Mouse (Mus musculus): ENCODE measurements at regions not wholly inside any gene's neighbourhood (a gene's known extent, or its start where the extent isn't known, plus 50 kb on each side); places are given as distances from the start of the nearest gene placed in this dataset.
A peak's percentile ranks its signal among the peaks of the same experiment; 100 is the strongest.

DNA sequence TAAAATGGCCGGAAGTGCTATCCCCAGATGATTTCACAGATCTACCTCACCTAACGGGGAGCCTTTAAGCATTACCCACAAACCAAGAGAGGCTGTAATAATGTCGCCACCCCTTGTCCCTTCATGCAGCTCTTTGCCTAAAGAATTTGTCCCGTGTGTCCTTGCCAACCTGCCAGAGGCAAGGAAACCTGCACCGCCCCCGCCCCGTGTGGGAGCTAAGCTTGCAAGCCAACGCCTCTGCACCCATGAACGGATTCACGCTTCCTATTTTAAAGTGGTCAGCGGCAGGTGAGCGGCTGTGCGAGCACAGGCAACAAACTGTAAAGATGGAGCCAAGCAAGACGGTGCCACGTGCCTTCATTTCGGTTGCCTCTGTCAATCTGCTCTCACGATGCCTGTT lies 63.1 kb downstream of the Gm11011 start:
- no peak for DNase-seq (ENCODE audit: low read depth, low spot score)

GRCm38 (mm10) chr2:169519941-169520340 lies 67.6 kb downstream of the Gm11011 start:
- no peak for DNase-seq (ENCODE audit: low read depth, low spot score)

DNA sequence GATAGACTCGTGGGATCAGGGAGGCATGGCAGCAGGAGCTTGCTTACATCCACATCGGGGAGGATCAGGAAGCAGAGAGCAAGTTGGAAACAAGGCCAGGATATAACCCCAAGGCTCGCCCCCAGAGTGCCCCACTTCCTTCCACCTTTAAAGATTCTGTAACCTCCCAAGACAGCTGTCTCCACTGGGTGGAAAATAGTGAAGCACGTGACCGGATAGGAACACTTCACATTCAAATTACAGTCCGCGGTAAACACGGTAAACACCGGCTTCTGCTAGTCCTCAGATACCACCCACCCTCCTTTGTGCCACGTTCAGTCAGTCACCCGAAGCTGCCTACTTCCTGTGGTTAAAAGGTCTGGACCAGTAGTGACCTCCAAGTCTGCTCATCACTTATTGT lies 72.2 kb downstream of the Gm11011 start:
- DNase-seq (ENCODE audit: low read depth, low spot score) = peak; percentile 27

DNA sequence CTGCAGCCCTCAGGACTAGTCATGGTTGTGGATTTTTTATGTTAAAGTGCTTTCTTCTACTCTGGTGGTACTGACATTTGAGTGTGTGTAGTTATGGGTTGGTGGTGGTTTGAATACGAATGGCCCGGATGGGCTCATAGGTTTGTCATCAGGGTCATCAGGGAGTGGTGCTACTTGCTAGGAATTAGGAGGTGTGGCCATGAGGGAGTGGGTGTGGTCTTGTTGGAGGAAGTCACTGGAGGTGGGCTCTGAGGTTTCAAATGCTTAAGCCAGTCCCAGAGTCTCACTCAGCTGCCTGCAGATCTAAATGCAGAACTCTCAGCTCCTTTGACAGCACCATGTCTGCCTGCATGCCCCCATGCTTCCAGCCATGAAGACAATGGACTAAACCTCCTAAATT lies 76.8 kb downstream of the Gm11011 start:
- no peak for DNase-seq (ENCODE audit: low read depth, low spot score)

DNA sequence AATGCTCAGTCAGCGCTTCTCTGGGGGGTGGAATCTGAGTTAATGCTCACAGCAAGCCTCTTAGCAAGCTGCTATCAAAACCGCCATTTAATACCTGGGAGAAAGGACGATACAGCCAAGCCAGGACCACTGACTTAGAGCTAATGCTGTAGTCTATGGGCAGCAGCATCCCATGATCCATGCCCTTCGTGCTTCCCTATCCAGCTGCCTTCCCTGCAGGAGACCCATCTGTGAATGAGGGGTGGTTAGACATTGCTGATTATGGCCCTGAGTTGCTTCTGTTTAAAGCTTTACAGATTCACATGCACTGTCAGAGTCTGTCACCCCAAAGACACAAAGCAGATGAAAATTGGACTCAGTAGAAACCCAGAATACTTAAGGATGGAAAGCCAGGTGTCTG lies 78.1 kb downstream of the Gm11011 start:
- DNase-seq (ENCODE audit: low read depth, low spot score) = no peak

GRCm38 (mm10) chr2:169504416-169505057 lies 83.0 kb downstream of the Gm11011 start:
- DNase-seq (ENCODE audit: low read depth, low spot score) = no peak

- DNase-seq (ENCODE audit: low read depth, low spot score) = no peak
Observed at GRCm38 (mm10) chr2:169503598-169503958, 84.0 kb downstream of the Gm11011 start.

DNA sequence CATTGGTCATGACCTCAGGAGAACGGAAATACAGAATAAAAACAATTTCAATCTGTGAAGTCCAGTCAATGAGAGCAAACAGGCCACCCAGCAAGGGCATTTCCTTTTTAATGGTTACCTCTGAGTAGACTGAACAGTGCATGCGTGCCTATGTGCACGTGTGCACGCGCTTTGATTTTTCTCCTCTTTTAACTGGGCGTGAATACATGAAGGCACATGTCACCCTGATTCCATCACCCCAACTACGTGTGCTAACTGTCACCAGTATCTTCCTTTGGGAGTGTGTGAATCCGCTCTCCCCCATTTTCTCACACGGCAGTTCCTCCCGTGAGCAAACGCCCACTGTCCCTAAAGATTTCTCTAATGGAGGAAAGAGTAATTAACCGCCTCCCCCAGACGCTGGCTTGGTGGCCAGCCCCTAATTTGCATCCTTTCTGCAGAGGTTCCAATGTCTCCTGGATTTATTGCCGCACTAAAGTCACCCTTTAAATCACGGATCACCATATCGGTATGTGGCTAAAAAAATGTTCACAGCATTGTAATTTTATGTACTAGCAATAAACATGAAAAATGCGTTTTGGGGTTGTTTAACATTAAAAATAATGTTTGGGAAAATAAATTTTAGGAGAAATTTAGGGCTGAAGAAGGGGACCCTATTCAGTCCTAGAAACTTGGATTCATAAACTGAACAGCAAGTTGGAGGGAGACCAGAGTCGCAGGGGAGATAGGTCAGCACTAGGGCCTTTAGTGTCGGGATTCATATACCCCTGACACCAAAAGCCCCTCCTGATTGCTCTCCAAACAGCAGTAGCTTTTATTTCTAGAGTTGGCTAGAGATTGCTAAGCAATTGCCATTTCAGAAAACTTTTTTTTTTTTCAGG lies 84.6 kb downstream of the Gm11011 start:
- no peak for DNase-seq (ENCODE audit: low read depth, low spot score)

GRCm38 (mm10) chr2:169501736-169502340 lies 85.7 kb downstream of the Gm11011 start:
- DNase-seq (ENCODE audit: low read depth, low spot score) = no peak

DNA sequence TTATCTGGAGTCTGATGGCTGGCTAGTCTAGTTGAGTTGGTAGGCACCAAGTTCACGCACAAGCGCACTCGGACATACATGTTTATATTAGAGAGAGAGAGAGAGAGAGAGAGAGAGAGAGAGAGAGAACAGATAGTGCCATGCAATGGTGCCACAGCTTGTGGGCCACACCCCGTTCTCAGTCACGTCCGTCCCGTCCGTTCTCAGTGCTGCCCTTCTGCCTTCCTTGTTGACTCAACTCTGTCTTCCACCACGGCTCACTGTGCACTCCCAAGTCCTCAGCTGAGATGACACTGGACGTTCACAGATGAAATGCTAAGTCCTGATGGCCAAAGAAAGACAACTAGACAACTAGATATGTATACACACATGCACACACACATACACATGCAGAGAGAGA lies 92.2 kb downstream of the Gm11011 start:
- no peak for DNase-seq (ENCODE audit: low read depth, low spot score)

DNA sequence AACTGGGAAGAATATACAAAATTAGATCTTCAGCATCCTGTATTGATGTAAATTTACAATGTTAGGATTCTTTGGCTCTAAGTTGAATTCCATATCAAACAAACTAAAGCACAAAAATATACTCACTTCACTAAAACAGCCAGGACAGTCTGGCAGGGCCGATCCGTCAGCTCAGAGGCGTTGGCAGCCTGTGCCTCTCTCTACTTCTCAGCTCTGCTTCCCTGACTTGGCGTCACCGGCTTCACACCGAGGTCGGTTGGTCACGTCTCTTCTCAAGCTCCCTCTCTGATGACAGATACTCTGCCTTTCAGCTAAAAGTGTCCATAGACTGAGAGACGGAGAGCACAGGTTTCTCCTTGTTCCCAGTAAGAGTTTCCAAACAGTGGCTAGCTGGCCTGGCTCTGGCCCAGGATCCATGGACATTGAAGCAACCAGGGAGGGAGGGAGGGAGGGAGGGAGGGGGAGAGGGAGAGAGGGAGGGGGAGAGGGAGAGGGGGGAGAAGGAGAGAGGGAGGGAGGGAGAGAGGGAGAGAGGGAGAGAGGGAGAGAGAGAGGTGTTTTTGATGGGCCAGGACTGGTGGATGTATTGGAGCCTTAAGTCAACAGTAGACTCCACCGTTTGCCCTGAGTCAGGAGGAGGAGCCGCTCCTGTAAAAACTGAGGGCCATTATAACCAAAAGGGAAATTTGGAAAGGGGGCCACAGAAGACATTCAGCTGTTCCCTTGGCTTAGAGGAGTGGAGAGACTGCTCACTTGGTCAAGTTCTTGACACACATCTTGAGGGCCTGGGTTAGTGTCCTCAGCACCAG lies 92.8 kb downstream of the Gm11011 start:
- no peak for DNase-seq (ENCODE audit: low read depth, low spot score)

GRCm38 (mm10) chr2:169493609-169494275 lies 93.8 kb downstream of the Gm11011 start:
- DNase-seq (ENCODE audit: low read depth, low spot score) = no peak

GRCm38 (mm10) chr2:169483934-169484333 lies 103.6 kb downstream of the Gm11011 start:
- no peak for DNase-seq (ENCODE audit: low read depth, low spot score)

DNA sequence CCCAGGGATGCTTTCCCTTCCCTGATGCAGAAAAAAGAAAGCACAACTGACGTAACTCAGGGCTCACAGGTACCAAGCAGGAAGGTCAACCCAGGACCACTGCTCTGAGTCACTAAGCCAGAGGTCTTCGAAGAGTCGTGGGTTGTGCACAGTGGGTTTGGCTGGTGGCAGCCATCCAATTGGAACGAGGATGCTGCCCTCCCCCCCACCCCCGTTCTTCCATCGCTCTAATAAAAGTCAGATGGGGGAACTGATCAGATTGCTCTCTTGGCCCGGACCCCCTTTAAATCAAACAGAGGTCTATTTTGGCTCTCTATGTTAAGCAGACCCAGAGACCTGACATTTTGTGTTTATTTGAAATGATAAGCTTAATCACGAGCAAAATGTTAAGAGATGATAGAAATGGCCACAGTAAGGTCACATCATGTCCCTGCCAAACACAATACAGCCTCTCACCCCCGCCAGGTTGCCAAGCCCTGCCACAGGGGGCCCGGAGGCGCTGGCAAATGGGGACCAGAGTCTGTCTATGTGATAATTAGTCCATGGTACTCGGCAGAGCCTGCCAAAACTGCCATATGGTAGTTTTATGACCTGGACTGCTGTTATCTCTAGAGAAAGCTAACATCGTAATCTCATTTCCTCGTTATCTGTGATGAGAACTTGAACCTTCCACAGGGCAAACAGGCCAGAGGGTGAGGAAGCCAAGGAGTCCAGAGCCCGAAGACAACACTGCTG lies 105.6 kb downstream of the Gm11011 start:
- no peak for DNase-seq (ENCODE audit: low read depth, low spot score)

- no peak for DNase-seq (ENCODE audit: low read depth, low spot score)
Observed at GRCm38 (mm10) chr2:169474418-169475112, 113.0 kb downstream of the Gm11011 start.

- DNase-seq (ENCODE audit: low read depth, low spot score) = no peak
Observed at GRCm38 (mm10) chr2:169469538-169469937, 118.0 kb downstream of the Gm11011 start.

DNA sequence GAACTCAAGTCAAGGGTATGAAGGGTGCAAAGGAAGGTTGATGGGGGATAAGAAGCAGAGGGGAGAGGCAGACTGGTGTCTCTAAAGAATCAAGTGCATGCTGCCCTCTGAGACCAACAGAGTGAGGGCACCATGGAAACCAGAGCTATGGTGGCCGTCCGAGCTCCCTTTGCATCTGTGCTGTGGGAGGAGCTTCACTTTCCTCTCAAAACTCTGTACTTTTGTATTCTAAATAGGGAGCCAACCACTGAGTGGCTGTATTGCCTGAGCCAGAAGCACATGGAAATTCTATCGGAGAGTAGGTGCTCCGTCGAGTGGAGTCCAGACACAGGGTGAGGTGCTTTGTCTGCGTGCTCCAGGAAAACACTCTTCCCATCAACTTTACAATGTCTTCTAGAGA lies 119.9 kb downstream of the Gm11011 start:
- no peak for DNase-seq (ENCODE audit: low read depth, low spot score)

DNA sequence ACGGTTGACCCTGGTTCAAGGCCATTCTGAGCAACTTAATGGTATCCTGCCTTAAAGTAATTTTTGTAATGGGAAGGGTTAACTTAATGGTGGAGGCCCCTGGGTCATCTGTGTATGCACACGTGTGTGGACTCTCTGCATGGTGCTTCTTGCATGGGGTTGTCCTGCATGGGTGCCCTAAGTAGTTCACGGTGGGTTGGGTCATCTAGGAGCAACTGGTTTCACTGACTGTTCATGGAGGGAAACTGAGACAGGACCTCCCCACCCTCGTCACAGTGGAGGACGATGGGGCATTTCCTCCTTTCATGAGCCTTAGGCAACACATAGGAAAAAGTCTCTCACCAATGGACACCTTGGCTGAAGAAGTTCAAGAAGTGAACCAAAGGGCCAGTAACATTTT lies 123.4 kb downstream of the Gm11011 start:
- DNase-seq (ENCODE audit: low read depth, low spot score) = no peak

- no peak for DNase-seq (ENCODE audit: low read depth, low spot score)
Observed at GRCm38 (mm10) chr2:169461491-169462039, 126.0 kb downstream of the Gm11011 start.

DNA sequence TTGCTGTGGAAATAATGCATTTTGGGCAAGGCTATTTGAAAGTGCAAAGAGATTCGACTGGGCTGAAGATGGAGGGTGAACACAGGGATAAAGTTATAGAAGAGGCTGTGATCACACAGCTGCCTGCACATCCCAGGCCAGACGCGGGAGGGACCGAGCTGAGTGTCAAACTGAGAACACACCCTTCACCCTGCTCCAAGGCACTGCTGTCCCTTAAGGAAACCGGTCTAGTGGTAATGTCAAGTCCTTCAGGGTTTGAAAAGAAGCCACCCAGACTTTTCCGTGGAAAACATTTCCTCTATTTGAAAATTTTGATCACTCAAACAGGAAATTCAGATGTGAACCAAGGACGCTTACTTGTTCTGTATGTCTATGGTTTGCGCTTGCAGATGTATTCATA lies 134.6 kb downstream of the Gm11011 start:
- DNase-seq (ENCODE audit: low read depth, low spot score) = no peak

Measured in CD4-positive helper T cell, adult 2 months (primary cell).